Mouse (Mus musculus) midbrain, embryonic 12.5 days (tissue): Measurements from ENCODE around the gene Atxn2. TPM values are rescaled to one million over a fixed set of nuclear protein-coding genes. Genes with fewer than 3 reads are reported as not detected.
"Not testable (repeated sequence)": the region's sequence is repeated elsewhere in the genome, so short reads cannot be mapped to it uniquely, and the experiment has no call there.

ENCODE experiments used
- ATAC-seq: fragments of 200-750 bp; cut with Nextera tagmentation; 2 replicates; pipeline ENCODE4 v1.8.0; 2017; ENCODE audit warnings: low read depth, moderate TSS enrichment, moderate library complexity; ENCODE audit not compliant: low FRiP score
- H3K27ac ChIP-seq: fragments of 300-500 bp; sonication (generic); replicated peaks from 2 replicates; pipeline ENCODE4 v1.5.1; 2016; ENCODE audit warnings: mild to moderate bottlenecking
- H3K27me3 ChIP-seq: fragments of 300-500 bp; sonication (generic); 2 replicates; pipeline ENCODE4 v1.6.1; 2016; ENCODE audit warnings: mild to moderate bottlenecking
- H3K36me3 ChIP-seq: fragments of 300-500 bp; sonication (generic); 2 replicates; pipeline ENCODE4 v1.6.1; 2016
- H3K4me1 ChIP-seq: fragments of 300-500 bp; sonication (generic); 2 replicates; pipeline ENCODE4 v1.6.1; 2016
- H3K4me2 ChIP-seq: fragments of 300-500 bp; sonication (generic); replicated peaks from 2 replicates; pipeline ENCODE4 v1.6.1; 2016; ENCODE audit warnings: mild to moderate bottlenecking, moderate library complexity
- H3K4me3 ChIP-seq: fragments of 300-500 bp; sonication (generic); 2 replicates; pipeline ENCODE4 v1.5.1; 2016; ENCODE audit warnings: mild to moderate bottlenecking
- H3K9ac ChIP-seq: fragments of 300-500 bp; sonication (generic); replicated peaks from 2 replicates; pipeline ENCODE4 v1.6.1; 2016; ENCODE audit warnings: mild to moderate bottlenecking, moderate library complexity
- H3K9me3 ChIP-seq: fragments of 300-500 bp; sonication (generic); 2 replicates; pipeline ENCODE4 v1.6.1; 2016; ENCODE audit warnings: mild to moderate bottlenecking
- WGBS: fragments of 180-500 bp; shearing (Covaris S2); methylation state at CpG from one replicate; pipeline ENCODE4 v1.1.7; 2016; 5-methylcytosine and 5-hydroxymethylcytosine counted together
- polyA plus RNA-seq: library from polyadenylated mRNA; unstranded; fragments of >200 nt; fragmentation: Nextera tagmentation; extraction: Ambion mirVana; gene quantifications from 2 replicates; pipeline ENCODE4 v1.2.1, GENCODE M21; 2016

Atxn2 gene
- polyA plus RNA-seq, 1 experiment from 2014 or later, result 68.1 TPM

DNA sequence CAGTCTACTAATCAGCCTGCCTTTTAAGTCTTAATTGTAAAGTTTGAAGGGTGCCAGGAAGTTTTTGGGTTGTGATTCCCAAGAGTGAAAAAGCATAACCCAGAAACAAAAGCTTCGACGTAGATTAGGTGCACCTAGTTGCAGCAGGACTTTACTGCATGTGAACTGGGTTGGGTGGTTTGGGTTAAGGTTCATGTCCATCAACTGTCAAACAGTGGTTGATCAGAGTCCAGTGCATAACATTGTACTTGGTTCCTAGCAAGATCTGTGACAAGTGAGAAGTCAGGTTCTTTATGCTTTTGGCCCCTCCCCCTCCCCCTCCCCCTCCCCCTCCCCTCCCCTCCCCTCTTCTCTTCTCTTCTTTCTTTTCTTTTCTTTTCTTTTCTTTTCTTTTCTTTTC is 31.8 kb downstream of the Atxn2 start:
- no peaks in the 10 kb centered on the region for H3K9me3 ChIP-seq
- peaks cover 3% of the 10 kb centered on the region; the same call in 1 of the 2 replicates for H3K36me3 ChIP-seq
- H3K27me3 ChIP-seq, result no peaks in the 10 kb centered on the region
- ATAC-seq, result no peak
- H3K9ac ChIP-seq, result no peak overlapping the region
- no peaks in the 10 kb centered on the region for H3K4me1 ChIP-seq
- H3K4me3 ChIP-seq, result no peak overlapping the region
- H3K4me2 ChIP-seq, result no peak overlapping the region
- no peak overlapping the region for H3K27ac ChIP-seq
- 92% methylated on average over 2 of the region's 2 CpGs for WGBS

DNA sequence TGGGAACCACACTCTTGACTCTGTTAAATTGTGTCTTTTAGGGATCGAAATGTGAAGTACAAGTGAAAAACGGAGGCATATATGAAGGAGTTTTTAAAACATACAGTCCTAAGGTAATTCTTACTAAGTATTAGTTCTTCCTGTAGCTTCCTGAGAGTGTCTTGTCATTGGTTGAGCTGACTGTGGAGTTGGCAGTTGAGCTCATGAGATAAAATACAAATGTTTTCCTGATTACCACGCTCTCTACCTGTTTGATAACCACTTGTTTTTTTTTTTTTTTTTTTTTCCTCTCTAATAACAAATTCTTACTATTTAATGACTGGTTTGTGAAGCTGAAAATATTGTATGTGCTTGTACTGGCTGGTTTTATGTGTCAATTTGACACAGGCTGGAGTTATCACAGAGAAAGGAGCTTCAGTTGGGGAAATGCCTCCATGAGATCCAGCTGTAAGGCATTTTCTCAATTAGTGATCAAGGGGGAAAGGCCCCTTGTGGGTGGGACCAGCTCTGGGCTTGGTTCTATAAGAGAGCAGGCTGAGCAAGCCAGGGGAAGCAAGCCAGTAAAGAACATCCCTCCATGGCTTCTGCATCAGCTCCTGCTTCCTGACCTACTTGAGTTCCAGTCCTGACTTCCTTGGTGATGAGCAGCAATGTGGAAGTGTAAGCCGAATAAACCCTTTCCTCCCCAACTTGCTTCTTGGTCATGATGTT is 36.9 kb downstream of the Atxn2 start:
- H3K9ac ChIP-seq, H3K4me1 ChIP-seq, H3K27me3 ChIP-seq, ATAC-seq, H3K27ac ChIP-seq, H3K4me2 ChIP-seq, H3K9me3 ChIP-seq, H3K4me3 ChIP-seq: not testable (repeated sequence)
- WGBS, result 90% methylated on average over 4 of the region's 4 CpGs
- peaks cover 34% of the 10 kb centered on the region for H3K36me3 ChIP-seq

DNA sequence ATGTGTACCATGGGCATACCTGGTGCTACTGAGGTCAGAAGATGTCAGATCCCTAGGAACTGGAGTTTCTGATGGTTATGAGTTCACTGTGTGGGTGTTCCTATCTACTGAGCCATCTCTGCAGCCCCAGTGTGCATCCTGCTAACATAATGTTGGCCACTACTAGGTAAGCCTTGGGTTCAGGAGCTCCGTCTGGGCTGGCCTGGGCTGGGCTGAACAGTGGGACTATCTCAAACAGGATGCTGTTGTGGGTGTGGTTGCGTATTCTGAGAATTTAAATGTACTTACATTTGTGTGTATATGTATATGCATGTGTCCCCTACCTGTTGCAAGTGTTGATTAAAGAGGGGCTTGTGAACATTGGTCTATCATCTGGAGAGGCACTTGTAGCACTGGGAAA is 38.5 kb downstream of the Atxn2 start:
- no peak for ATAC-seq
- Histone ChIP-seq H3K9ac (no peak overlapping the region), H3K36me3 (peaks cover 40% of the 10 kb centered on the region), H3K27me3 (no peaks in the 10 kb centered on the region), H3K4me3 (no peak overlapping the region), H3K27ac (no peak overlapping the region), H3K4me2 (no peak overlapping the region), H3K4me1 (no peaks in the 10 kb centered on the region), H3K9me3 (no peaks in the 10 kb centered on the region)
- 93% methylated on average over 2 of the region's 2 CpGs for WGBS

DNA sequence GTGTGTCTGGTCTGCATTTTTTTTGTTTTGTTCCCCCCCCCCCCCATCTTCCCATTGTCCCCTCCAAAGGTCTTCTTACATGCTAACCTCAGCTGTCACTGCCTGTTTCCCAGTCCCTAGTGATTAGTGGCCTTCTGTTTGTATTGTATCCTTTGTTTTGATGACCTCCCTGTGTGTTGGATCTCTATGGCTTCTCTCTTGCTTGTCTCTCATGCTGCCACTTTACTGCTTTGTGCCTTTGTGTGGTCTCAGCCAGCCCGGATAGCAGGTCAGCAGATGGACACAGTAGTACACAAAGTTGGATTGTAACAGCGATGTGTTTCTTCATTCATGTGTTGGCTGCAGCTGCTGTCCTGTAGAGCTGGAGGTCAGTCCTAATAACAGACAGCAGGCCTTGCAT is 46.8 kb downstream of the Atxn2 start:
- Histone ChIP-seq H3K4me1 (0 out of 2 replicates have a peak, but pooled peaks cover 3% of the 10 kb centered on the region), H3K4me2 (no peak overlapping the region), H3K9ac (no peak overlapping the region), H3K9me3 (no peaks in the 10 kb centered on the region), H3K27me3 (no peaks in the 10 kb centered on the region), H3K27ac (peak overlapping the region; percentile 26; the same call in 1 of the 2 replicates), H3K4me3 (no peak overlapping the region), H3K36me3 (peaks cover 27% of the 10 kb centered on the region)
- 31% methylated on average over 2 of the region's 2 CpGs for WGBS
- no peak for ATAC-seq

DNA sequence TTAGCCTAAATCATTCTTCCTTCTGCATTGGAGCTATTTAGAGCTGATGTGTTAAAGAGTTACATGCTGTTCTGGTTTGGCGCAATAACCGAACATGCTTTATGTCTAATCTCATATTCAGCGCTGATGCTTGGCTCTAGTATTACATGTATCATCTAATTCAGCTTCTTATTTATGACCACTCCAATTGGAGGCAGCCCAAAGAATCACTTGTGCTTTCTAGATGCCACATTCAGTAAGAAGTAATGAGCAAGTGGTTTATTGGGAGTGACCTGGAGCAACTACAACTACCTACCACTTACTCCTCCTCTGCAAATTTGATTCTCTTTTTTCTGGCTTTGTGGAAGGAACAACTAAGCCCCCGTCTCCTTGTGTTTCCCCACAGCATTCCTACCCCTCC is 47.2 kb downstream of the Atxn2 start:
- Histone ChIP-seq H3K4me3 (no peak overlapping the region), H3K27ac (peak overlapping the region; percentile 26; the same call in 1 of the 2 replicates), H3K36me3 (peaks cover 23% of the 10 kb centered on the region), H3K4me1 (0 out of 2 replicates have a peak, but pooled peaks cover 3% of the 10 kb centered on the region), H3K9me3 (no peaks in the 10 kb centered on the region), H3K9ac (no peak overlapping the region), H3K27me3 (no peaks in the 10 kb centered on the region), H3K4me2 (no peak overlapping the region)
- WGBS, result 82% methylated on average over 4 of the region's 4 CpGs
- ATAC-seq, result no peak

DNA sequence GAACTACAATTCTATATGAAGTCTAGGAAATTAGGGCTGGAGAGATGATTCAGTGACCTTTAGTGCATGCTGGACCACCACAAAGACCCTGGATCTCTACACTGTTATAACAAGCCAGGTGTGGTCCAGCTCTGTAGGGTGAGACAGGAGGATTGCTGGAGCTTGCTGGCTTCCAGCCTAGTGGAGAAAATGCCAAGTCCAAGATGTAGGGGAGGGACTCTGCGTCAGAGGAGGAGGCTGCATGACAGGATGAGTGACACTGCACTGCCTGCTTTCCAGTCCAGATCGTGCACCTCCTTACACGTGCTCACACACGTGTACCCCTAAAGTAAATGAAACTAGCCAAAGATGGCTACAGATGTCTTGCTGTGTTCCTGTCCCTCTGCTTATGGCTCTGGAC is 48.8 kb downstream of the Atxn2 start:
- Histone ChIP-seq H3K4me1 (0 out of 2 replicates have a peak, but pooled peaks cover 3% of the 10 kb centered on the region), H3K9me3 (no peaks in the 10 kb centered on the region), H3K27ac (no peak overlapping the region), H3K27me3 (no peaks in the 10 kb centered on the region), H3K4me3 (no peak overlapping the region), H3K9ac (no peak overlapping the region), H3K36me3 (peaks cover 20% of the 10 kb centered on the region), H3K4me2 (no peak overlapping the region)
- WGBS, result 95% methylated on average over 4 of the region's 4 CpGs
- ATAC-seq, result no peak

DNA sequence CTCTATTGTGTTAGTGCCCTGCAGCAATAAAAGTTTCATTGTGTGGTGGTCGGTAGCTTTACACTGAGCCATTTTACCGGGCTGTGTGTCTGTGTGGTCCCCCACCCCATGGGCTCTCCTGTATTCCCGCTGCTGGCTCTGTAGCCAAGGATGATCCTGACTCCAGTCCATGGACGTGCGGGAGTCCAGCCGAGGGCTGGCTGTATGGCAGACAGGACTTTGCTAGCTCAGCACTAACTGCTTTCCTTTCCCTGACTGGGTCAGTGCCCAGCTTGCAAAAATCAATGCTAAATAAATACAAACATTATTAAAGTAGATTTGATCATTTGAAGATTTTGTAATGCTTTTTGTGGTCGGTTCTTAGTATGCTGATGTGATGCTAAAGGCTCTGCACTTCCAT is 50.3 kb downstream of the Atxn2 start:
- Histone ChIP-seq H3K9ac (no peak overlapping the region), H3K36me3 (peaks cover 28% of the 10 kb centered on the region), H3K27ac (no peak overlapping the region), H3K4me1 (0 out of 2 replicates have a peak, but pooled peaks cover 3% of the 10 kb centered on the region), H3K4me3 (no peak overlapping the region), H3K27me3 (no peaks in the 10 kb centered on the region), H3K9me3 (no peaks in the 10 kb centered on the region), H3K4me2 (no peak overlapping the region)
- 70% methylated on average over 7 of the region's 7 CpGs for WGBS
- no peak for ATAC-seq

DNA sequence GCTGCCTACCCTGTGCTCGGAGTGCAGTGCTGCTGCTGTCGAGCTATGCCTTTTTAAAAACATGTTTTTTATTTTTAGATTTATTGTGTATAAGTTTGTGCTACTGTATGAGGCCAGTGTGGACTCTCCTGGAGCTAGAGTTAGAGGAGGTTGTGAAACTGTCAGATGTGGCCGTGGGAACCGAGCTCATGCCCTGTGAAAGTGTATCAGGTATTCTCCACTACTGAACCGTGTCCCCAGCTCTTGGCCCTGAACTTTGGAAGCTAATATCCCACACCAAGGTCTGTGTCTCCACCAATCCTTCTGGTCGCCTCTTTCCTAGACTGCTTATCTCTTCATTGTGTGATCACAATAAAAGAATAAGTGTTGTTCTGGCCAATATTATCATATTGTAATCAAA is 51.8 kb downstream of the Atxn2 start:
- Histone ChIP-seq H3K4me2 (no peak overlapping the region), H3K9ac (no peak overlapping the region), H3K4me1 (0 out of 2 replicates have a peak, but pooled peaks cover 2% of the 10 kb centered on the region), H3K4me3 (no peak overlapping the region), H3K27ac (no peak overlapping the region), H3K9me3 (no peaks in the 10 kb centered on the region), H3K27me3 (no peaks in the 10 kb centered on the region), H3K36me3 (peaks cover 23% of the 10 kb centered on the region; the same call in 1 of the 2 replicates)
- no peak for ATAC-seq
- 93% methylated on average over 6 of the region's 6 CpGs for WGBS

DNA sequence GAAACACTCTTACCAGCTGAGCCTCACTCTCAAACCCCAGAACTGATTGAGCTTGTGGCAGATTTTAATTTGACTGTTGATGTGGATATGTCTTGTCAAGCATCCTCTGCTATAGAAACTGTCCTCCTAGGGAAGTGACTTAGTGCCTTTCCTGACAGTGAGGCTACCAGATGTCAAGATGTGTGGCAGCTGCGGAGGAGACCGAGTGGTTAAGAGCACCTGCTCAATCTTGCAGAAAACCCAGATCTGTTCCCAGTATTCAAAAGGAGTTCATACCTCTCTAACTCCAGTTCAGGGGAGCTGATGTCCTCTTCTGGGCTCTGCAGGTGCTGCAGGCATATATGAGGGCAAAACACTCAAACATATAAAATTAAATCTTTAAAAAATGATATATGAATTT is 53.9 kb downstream of the Atxn2 start:
- 83% methylated on average over 2 of the region's 2 CpGs for WGBS
- Histone ChIP-seq H3K4me3 (no peak overlapping the region), H3K9ac (no peak overlapping the region), H3K4me1 (no peaks in the 10 kb centered on the region), H3K27ac (no peak overlapping the region), H3K9me3 (no peaks in the 10 kb centered on the region), H3K36me3 (peaks cover 11% of the 10 kb centered on the region; the same call in 1 of the 2 replicates), H3K4me2 (no peak overlapping the region), H3K27me3 (no peaks in the 10 kb centered on the region)
- no peak for ATAC-seq

DNA sequence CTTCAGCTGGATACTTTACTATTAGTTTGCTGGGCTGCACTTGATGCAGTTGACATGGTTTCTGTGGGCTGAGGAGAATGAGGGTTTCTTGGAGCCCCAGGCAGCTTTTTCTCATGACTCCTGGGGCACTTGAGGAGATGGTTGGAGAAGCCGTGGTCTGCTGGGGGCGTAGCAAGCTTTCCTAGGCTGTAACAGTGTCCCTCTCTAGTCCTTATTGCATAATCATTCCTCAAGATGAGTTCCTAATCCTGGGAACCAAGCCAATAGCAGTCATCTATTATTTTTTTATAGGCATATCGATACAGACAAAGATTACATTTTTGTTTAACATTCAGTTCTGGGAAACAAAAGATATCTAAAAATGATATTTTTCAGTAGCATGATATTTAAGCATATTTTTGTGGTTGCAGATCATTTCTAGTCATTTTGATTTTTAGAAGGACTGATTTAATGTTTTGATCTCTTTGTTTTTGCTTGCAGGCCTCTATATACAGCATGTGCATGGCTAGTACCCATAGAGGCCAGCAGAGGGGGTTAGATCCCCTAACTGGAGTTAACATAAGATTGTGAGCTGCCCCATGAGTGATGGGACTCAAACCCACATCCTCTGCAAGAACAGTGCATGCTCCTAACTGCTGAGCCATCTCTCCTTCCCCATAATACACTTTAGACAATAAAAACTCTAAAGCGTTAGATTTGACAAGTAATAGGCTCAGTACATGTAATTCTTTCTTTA is 55.1 kb downstream of the Atxn2 start:
- H3K36me3 ChIP-seq, result peaks cover 9% of the 10 kb centered on the region; the same call in 1 of the 2 replicates
- no peak for ATAC-seq
- H3K4me1 ChIP-seq, result no peaks in the 10 kb centered on the region
- no peak overlapping the region for H3K4me2 ChIP-seq
- H3K9me3 ChIP-seq, result no peaks in the 10 kb centered on the region
- no peak overlapping the region for H3K27ac ChIP-seq
- H3K9ac ChIP-seq, result no peak overlapping the region
- no peaks in the 10 kb centered on the region for H3K27me3 ChIP-seq
- WGBS, result 97% methylated on average over 4 of the region's 4 CpGs
- H3K4me3 ChIP-seq, result no peak overlapping the region

DNA sequence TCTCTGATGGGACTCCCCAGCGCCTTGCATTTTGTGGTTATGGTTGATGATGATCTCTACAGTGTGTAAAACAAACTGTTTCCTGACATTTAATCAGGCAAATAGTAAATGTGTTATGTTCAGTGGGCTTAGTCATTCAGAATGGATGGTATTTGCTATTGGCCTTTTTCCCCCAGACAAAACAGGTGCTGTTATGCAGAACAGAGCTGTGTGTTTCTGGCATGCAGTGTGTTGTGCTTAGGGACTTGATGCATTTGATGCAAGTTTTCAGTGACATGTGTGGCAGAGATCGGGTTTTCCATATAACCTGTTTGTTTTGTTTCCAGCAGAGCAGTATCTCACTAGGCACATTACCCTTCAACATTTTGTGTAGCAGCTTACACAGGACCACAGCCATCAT is 56.4 kb downstream of the Atxn2 start:
- Histone ChIP-seq H3K27me3 (no peaks in the 10 kb centered on the region), H3K9ac (no peak overlapping the region), H3K9me3 (no peaks in the 10 kb centered on the region), H3K36me3 (peaks cover 17% of the 10 kb centered on the region), H3K4me3 (no peak overlapping the region), H3K4me1 (no peaks in the 10 kb centered on the region), H3K4me2 (no peak overlapping the region), H3K27ac (no peak overlapping the region)
- ATAC-seq, result no peak
- WGBS, result 91% methylated on average over 2 of the region's 2 CpGs

DNA sequence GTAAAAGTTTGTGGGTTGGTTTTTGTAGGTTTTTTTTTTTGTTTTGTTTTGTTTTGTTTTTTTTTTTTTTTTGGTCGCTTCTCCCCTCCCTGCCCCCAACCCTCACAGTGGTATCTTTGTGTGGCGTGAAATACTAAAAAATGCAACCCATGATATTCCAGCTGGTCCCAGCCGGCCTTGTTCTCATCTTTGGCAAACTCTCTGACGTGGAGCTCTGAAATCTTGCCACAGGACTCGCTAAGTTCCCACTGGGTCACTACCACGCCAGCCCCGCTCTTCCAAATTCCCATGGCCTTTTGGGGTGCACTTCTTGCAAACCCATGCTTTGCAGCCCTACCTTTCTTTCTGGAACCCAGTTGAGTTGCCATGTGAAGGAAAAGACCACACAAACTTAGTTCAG is 58.7 kb downstream of the Atxn2 start:
- ATAC-seq, result no peak
- H3K9ac ChIP-seq, result no peak overlapping the region
- no peaks in the 10 kb centered on the region for H3K4me1 ChIP-seq
- H3K27ac ChIP-seq, result no peak overlapping the region
- no peak overlapping the region for H3K4me2 ChIP-seq
- no peak overlapping the region for H3K4me3 ChIP-seq
- 93% methylated on average over 7 of the region's 7 CpGs for WGBS
- no peaks in the 10 kb centered on the region for H3K9me3 ChIP-seq
- no peaks in the 10 kb centered on the region for H3K27me3 ChIP-seq
- H3K36me3 ChIP-seq, result peaks cover 36% of the 10 kb centered on the region
